Mouse (Mus musculus) forelimb bud, embryonic 11.5 days (tissue): Measurements from ENCODE around the gene Tpi1.

Experiments
- DNase-seq: peaks from one replicate; pipeline ENCODE4 v3.0.0-alpha.2; 2012; ENCODE audit warnings: low read depth, low spot score

The Tpi1 gene

GRCm38 (mm10) chr6:124813933-124814332 lies at the start of gene Tpi1:
Gene Tpi1 (minus strand): TSS chr6:124814296.
- peak; percentile 89 for DNase-seq

- DNase-seq = no peak
These were observed 49.1 kb upstream of the Tpi1 start for GRCm38 (mm10) chr6:124863125-124863657.

- DNase-seq = no peak
These were observed 48.5 kb upstream of the Tpi1 start for GRCm38 (mm10) chr6:124862406-124863124.

DNA sequence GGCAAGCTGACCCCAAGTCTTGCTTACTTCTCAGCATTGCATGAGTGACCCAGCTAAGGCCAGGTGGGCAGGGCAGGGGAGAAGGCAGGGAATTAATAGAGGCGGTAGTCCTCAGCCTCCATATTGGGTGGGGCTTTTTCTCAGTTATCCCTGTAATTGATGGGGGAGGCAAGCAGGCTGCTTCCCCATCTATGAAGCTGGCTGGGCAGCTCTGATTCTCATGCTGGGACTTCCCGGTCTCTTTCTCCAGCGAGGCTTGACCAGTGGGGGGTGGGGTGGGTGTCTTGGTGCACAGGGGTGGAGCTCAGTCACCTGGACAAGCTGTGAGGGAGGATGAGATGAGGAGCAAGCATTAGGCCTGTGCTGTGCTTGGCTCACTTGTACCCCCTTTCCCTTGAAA lies 47.7 kb upstream of the Tpi1 start:
- DNase-seq = no peak

DNA sequence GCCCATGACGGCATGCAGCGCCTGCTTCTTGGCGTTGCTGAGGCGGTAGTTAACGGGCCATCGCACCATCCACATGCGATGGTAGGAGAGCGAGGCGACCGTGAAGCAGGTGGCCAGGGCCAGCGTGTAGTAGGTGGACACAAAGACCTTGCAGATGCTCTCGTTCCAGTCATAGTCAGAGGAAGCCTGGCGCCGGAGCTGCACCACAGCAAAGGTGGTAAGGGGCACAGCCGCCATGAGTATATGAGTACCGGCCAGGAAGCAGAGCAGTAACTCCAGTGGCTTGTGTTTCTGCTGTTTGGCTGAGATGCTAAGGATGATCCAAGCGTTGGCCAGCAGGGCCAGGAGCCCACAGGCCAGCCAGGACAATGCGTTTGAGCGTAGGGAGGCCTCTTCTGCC lies 47.2 kb upstream of the Tpi1 start:
- DNase-seq = no peak

DNA sequence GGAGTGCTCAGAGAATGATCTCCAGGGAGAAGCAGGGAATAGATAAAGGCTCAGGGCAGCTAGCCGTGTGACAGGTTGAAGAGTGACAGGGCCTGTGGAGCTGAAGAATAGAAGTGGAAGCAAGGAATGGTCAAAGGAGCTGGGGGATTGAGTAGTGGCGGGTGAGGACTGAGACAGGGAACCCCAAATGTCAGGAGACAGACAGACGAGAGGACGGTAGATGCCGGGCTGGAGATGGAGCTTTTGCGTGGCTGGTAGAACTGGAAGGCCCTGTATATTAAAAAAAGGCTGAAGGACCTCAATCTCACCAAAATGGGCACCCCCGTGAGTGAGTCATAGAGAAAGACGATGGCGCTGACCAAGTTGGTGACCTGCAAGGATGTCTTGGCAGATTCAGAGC lies 46.4 kb upstream of the Tpi1 start:
- no peak for DNase-seq

DNA sequence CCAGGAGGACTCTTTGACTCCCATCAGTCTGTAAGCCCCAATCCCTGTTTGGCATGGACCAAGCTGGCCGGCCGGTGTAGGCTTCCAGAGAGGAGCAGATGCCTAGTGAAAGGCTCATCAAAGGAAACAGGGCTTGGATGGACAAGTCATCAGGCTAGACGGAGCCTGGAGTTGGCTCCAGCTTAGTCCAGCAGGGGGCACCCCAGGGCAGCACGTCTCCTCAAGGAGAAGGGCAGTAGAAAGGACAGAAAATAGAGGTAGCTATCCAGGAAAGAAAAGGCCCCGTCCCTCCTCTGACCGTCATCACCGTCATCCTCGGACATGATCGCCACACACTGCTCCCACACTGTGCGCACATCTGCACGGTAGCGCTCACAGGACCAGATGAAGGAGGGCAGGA lies 45.6 kb upstream of the Tpi1 start:
- DNase-seq = peak; percentile 79

DNA sequence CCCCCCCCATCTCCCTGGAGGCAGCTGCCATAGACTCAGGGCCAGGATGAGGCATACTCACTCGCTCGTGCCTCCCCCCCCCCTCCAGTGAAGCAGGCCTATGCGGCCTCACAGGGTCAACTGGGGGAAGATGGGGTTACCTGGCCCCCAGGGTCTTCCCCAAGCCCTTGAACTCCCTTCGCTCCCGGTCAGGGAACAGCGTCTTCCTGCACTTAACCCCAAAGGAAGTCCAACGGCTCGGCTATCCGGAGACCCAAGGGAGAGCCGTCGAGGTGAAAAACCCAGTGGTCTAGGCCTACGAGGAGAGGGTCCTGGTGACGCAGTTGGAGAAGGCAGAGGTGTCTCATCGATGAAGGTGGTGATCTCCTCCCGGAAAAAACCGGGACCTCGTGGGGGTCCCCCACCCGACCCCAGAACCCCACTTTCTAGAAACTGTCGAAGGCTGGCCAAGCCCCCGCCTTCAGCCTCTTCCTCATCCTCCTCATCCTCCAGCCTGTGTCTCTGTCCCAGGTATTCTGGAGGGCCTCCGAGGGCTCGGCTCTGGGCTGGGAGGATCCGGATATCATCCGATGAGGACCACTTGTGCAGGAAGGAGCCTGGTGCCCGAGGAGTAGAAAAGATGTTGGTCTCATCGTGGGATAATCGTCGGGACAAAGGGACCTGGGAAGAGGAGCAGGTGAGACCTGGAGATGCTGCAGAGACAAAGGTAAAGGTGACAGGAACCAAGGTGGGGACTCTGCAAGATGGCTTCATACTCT lies 44.6 kb upstream of the Tpi1 start:
- no peak for DNase-seq

DNA sequence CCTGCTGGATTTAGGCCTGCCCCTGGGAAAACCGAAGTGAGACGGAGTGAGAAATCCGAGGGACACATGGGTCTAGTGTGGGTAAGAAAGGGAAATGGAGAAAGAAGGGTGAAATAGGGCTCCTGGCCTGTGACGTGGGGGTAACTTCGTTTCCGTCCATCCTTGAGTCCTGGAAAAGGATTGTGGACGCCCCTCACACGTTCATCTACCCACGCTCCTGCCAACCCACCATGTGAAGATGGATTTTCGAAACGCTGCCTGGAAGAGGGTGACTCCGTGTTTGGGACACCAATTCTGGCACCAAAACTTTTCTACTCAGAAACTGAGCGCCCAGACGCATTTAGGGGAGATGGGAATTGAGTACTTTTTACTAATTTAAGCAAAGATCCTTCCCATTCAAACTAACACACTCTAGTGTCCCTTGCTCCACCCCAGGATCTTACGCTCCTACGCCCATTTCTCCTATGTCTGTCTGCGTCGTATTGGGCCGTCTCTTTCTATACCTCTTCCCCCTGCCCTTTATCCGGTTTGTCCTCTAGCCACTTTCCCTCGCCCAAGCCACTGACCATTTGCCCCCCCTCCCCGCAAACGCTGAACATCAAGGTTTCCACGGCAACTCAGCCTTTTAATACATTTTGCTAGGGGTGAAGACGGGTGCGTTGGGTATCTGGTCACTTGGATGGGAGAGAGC lies 43.9 kb upstream of the Tpi1 start:
- DNase-seq = no peak

GRCm38 (mm10) chr6:124856916-124857839 lies 43.1 kb upstream of the Tpi1 start, which contains the start of gene P3h3:
Gene P3h3 (minus strand): TSS chr6:124857752.
- peak; percentile 92 for DNase-seq

- DNase-seq = peak; percentile 75
These were observed 42.2 kb upstream of the Tpi1 start for GRCm38 (mm10) chr6:124856321-124856720.

GRCm38 (mm10) chr6:124854647-124855046 lies 40.6 kb upstream of the Tpi1 start:
- DNase-seq = no peak

GRCm38 (mm10) chr6:124850535-124850934 lies 36.4 kb upstream of the Tpi1 start:
- no peak for DNase-seq

- peak; percentile 95 for DNase-seq
These were observed 33.2 kb upstream of the Tpi1 start for GRCm38 (mm10) chr6:124847305-124847704.

DNA sequence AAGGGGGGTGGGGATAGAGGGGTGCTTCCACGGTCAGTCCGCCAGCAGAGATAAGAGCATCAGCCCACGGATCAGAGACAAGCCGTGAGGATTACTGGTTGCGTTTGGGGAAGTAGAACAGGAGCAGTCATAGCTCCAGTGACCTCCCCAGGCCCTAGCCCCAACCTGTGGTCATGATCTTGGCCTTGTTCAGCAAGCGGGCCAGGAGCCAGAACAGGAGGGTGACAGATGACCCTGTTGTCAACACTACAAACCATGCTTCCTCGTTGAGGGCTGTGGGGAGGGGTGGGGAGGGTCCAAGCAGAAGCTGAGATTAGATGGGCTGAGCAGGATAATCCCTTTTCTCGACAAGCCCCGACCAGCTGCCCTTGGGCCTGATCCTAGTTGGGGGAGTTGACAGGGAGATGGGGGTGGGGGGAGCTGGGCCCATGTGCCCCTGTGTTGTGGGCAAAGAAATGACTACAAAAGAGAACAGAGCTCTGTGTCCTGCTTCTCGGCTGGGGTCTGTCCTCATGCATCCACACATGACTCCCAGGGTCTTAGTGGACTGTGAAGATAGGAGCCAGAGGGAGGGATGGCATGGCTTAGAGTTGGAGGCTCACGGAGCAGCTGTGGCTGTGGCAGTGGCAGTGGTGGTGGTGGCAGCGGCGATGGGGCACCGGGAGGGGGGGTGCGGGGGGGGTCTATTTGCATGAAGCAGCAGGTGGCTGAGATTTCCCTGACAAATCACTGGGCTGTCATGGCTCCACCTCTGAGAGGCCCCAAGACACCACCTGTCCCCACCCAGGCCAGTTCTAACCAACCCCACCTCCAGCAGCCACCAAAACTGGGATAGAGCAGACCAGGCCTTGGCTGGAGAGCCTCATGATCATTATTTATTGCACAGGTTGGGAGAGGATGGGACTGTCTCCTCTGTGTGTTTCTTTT lies 26.4 kb upstream of the Tpi1 start, which contains the start of gene Gnb3:
TSS of gene Gnb3 (minus strand) at position 35 of the 927 bp plus-strand sequence.
- no peak for DNase-seq

- DNase-seq = no peak
These were observed 25.7 kb upstream of the Tpi1 start for GRCm38 (mm10) chr6:124839805-124840204.

- DNase-seq = no peak
These were observed 22.3 kb upstream of the Tpi1 start for GRCm38 (mm10) chr6:124836411-124836810.

- DNase-seq = no peak
These were observed 21.4 kb upstream of the Tpi1 start for GRCm38 (mm10) chr6:124835531-124835930.

- DNase-seq = no peak
These were observed 20.5 kb upstream of the Tpi1 start for GRCm38 (mm10) chr6:124834512-124835081.

- DNase-seq = no peak
These were observed 17.6 kb upstream of the Tpi1 start for GRCm38 (mm10) chr6:124831649-124832048.
